Mouse (Mus musculus): Measurements from ENCODE around the gene Usb1.

Usb1 gene

GRCm38 (mm10) chr8:95346643-95347545 is 14.8 kb downstream of the Usb1 start:
- peaks cover 25% of the 10 kb centered on the region for H3K4me1 ChIP-seq (replicated peaks; ENCODE audit: low read depth, low read length)
- H3K4me3 ChIP-seq (replicated peaks; ENCODE audit: low read length): no peak overlapping the region
- no peaks in the 10 kb centered on the region for H3K9me3 ChIP-seq (ENCODE audit: low read length)
- H3K27me3 ChIP-seq (ENCODE audit: insufficient read depth, low read length): peaks cover 26% of the 10 kb centered on the region
- peaks cover 32% of the 10 kb centered on the region for H3K36me3 ChIP-seq (ENCODE audit: insufficient read depth, low read length)
- TF ChIP-seq NANOG (IDR thresholded peaks at IDR 0.05; ENCODE audit: borderline replicate concordance, low read length) (no peak), CTCF (conservative IDR thresholded peaks at IDR 0.05; ENCODE audit: low read length) (peak; percentile 61)

DNA sequence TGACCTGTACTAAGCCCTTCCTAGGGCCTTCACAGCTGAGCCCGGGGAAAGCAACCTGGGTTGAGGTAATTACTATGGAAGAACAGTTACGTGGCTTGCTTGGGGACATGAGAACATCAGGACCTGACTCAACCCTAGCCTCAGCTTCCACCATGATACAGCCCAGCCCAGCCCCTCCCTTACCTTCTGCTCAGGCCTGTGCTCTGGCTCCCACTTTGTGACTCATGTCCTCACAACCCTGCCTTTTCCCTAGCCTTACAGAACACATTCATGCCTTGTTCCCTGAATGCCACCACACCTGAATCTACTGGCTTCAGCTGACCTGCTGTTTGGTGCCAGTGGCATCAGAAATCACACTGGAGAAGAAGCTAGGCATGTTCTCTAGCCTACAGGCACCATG is 16.3 kb downstream of the Usb1 start:
- no peak for TF ChIP-seq NANOG (IDR thresholded peaks at IDR 0.05; ENCODE audit: borderline replicate concordance, low read length)
- no peak for TF ChIP-seq CTCF (conservative IDR thresholded peaks at IDR 0.05; ENCODE audit: low read length)
- TF ChIP-seq POU5F1 (IDR thresholded peaks at IDR 0.05; ENCODE audit: borderline replicate concordance, low read length): no peak
- H3K4me1 ChIP-seq (replicated peaks; ENCODE audit: low read depth, low read length): peaks cover 33% of the 10 kb centered on the region
- H3K9me3 ChIP-seq (ENCODE audit: low read length): no peaks in the 10 kb centered on the region
- no peak overlapping the region for H3K4me3 ChIP-seq (replicated peaks; ENCODE audit: low read length)
- peaks cover 41% of the 10 kb centered on the region for H3K27me3 ChIP-seq (ENCODE audit: insufficient read depth, low read length)
- peaks cover 27% of the 10 kb centered on the region for H3K36me3 ChIP-seq (ENCODE audit: insufficient read depth, low read length)

- Histone ChIP-seq H3K4me1 (replicated peaks; ENCODE audit: low read depth, low read length) (peaks cover 39% of the 10 kb centered on the region), H3K36me3 (ENCODE audit: insufficient read depth, low read length) (peaks cover 21% of the 10 kb centered on the region), H3K4me3 (replicated peaks; ENCODE audit: low read length) (no peak overlapping the region), H3K27me3 (ENCODE audit: insufficient read depth, low read length) (peaks cover 47% of the 10 kb centered on the region), H3K9me3 (ENCODE audit: low read length) (no peaks in the 10 kb centered on the region)
- TF ChIP-seq CTCF (conservative IDR thresholded peaks at IDR 0.05; ENCODE audit: low read length) (no peak), POU5F1 (IDR thresholded peaks at IDR 0.05; ENCODE audit: borderline replicate concordance, low read length) (no peak), NANOG (IDR thresholded peaks at IDR 0.05; ENCODE audit: borderline replicate concordance, low read length) (no peak)
Measured at GRCm38 (mm10) chr8:95348811-95349630, 16.9 kb downstream of the Usb1 start.

DNA sequence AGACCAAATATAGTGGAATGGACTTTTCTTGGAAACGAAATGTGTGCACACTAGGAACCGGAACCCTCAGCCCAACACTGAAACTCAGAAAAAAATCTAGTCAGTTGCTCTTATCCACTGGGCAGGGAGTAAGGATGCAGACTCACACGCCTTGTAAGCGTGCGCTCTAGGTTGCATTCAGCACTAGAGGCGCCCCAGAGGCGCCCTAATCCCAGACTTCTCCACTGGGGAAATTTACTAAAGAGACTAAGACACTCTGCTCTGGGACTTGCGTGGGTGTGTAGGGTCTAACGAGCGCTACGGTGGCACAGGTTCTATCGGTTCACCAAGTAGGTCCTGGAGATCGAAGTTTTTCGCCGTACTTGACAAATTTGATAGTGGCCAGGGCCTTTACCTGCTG is 19.4 kb downstream of the Usb1 start:
- peak overlapping the region; percentile 93 for H3K4me3 ChIP-seq (replicated peaks; ENCODE audit: low read length)
- TF ChIP-seq POU5F1 (IDR thresholded peaks at IDR 0.05; ENCODE audit: borderline replicate concordance, low read length) (no peak), NANOG (IDR thresholded peaks at IDR 0.05; ENCODE audit: borderline replicate concordance, low read length) (no peak), CTCF (conservative IDR thresholded peaks at IDR 0.05; ENCODE audit: low read length) (0 out of 2 replicates have a peak, but pooled peaks have one; percentile 5)
- H3K4me1 ChIP-seq (replicated peaks; ENCODE audit: low read depth, low read length): peaks cover 40% of the 10 kb centered on the region
- H3K9me3 ChIP-seq (ENCODE audit: low read length): no peaks in the 10 kb centered on the region
- H3K36me3 ChIP-seq (ENCODE audit: insufficient read depth, low read length): 0 out of 2 replicates have a peak, but pooled peaks cover under 1% of the 10 kb centered on the region
- H3K27me3 ChIP-seq (ENCODE audit: insufficient read depth, low read length): peaks cover 72% of the 10 kb centered on the region

DNA sequence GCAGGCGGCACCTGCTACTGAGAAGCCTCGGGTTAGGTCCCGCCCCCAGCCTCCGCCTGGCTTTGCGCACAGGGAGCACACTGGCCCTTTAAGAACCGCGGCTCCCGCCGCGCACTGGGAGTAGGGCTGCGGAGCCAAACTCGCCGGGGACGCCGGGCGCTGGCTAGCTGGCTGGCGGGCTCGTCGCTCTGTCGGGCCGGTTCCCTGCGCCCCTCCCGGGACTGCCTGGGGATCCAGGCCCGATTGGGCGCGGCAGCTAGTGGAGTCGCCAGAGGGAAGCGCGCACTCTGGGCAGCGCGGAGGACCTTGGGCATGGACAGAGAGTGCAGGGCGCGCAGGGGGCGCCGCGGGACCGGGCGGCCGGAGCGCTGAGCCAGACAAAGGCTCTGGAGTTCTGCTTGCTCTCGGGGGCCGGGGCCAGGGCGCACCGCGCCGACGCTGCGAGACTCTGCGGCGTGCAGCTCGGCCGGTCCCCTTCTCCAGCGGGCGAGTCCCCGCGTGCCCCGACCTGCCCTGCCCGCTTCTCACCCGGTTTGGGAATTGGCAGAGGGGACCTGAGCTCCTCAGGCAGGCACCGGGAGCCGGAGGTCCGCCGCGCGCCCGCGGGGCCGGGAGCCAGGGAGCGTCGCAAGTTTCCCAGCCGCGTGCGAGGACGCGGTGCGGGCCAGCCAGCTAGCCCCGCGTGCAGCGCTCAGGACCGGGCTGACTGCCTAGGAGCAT is 20.2 kb downstream of the Usb1 start, which contains the start of gene Mmp15:
Gene Mmp15 (plus strand): TSS at position 118 of the 720 bp plus-strand sequence.
- Histone ChIP-seq H3K36me3 (ENCODE audit: insufficient read depth, low read length) (no peaks in the 10 kb centered on the region), H3K4me3 (replicated peaks; ENCODE audit: low read length) (peak within 1 kb of the TSS; percentile 93), H3K27me3 (ENCODE audit: insufficient read depth, low read length) (peaks cover 77% of the 10 kb centered on the region), H3K4me1 (replicated peaks; ENCODE audit: low read depth, low read length) (peaks cover 45% of the 10 kb centered on the region), H3K9me3 (ENCODE audit: low read length) (no peaks in the 10 kb centered on the region)
- no peak for TF ChIP-seq POU5F1 (IDR thresholded peaks at IDR 0.05; ENCODE audit: borderline replicate concordance, low read length)
- TF ChIP-seq CTCF (conservative IDR thresholded peaks at IDR 0.05; ENCODE audit: low read length): no peak
- TF ChIP-seq NANOG (IDR thresholded peaks at IDR 0.05; ENCODE audit: borderline replicate concordance, low read length): no peak

DNA sequence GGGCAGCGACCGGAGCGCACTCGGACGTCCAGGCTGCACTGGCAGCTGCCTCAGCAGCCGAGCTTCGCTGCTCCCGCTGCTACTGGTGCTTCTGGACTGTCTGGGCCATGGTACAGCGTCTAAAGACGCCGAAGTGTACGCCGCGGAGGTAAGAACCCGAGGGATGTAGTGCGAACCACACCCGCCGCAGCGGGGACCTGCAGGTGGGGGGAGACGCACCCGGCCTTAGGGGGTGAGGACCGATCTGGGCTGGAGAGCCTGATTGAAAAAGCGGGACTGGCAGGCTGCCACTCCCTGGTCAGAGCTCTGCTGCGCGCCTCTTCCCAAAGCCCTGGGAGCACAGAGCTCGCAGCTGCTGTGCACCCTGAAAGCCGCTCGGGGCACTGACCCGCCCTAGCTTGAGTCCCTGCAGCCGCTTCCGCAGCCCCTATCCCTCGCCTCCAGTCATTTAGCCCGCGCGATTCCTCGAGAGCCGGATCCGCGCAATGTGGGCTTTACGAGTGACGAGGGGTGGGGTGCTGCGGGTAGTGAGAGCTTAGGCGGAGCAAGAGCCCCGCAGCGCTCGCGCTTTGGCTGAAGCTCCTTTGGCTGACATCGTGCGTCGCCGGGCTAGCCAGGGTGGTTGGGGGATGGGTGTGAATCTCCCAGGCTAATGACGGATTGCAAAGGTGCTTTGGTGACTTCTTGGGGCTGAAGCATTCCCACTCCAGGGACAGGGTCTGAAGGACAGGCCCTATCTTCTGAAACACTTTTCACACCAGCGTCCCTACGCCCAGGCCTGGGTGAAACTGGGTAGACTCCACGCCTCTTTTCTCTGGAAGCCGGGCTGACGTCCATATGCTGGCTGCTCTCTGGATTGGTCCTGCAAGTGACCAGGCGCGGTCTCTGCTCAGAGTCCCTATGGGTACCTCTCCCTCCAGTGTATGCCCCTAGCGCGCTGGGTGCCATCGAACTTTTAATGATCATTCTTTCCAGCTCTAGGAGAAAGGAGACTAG is 21.1 kb downstream of the Usb1 start:
- Histone ChIP-seq H3K9me3 (ENCODE audit: low read length) (no peaks in the 10 kb centered on the region), H3K4me3 (replicated peaks; ENCODE audit: low read length) (peak overlapping the region; percentile 93), H3K36me3 (ENCODE audit: insufficient read depth, low read length) (no peaks in the 10 kb centered on the region), H3K4me1 (replicated peaks; ENCODE audit: low read depth, low read length) (peaks cover 53% of the 10 kb centered on the region), H3K27me3 (ENCODE audit: insufficient read depth, low read length) (peaks cover 77% of the 10 kb centered on the region)
- no peak for TF ChIP-seq CTCF (conservative IDR thresholded peaks at IDR 0.05; ENCODE audit: low read length)
- TF ChIP-seq NANOG (IDR thresholded peaks at IDR 0.05; ENCODE audit: borderline replicate concordance, low read length): no peak
- no peak for TF ChIP-seq POU5F1 (IDR thresholded peaks at IDR 0.05; ENCODE audit: borderline replicate concordance, low read length)

DNA sequence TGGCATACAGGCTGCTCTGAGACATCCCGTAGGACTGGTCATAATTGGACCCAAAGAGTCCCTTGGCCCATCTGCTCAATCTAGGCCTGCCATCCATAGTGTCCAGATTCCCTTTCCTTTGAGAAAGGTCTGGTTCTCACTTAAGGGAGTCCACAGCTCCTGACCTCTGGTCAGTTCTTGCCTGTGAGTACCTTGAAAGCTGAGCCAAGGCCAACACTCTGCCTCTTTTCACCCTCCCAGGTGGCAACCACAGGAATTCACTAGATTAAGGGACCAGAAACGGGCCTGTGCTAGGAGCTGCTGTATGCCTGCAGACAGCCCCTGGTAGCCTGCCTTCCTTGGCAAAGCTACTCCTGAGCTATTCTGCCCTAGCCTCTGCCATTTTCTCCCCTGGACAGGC is 22.5 kb downstream of the Usb1 start:
- no peak for TF ChIP-seq POU5F1 (IDR thresholded peaks at IDR 0.05; ENCODE audit: borderline replicate concordance, low read length)

More for the DNA sequence above, 22.5 kb downstream of the Usb1 start:
- H3K9me3 ChIP-seq (ENCODE audit: low read length): no peaks in the 10 kb centered on the region
- no peak overlapping the region for H3K4me3 ChIP-seq (replicated peaks; ENCODE audit: low read length)
- peaks cover 56% of the 10 kb centered on the region for H3K4me1 ChIP-seq (replicated peaks; ENCODE audit: low read depth, low read length)
- no peaks in the 10 kb centered on the region for H3K36me3 ChIP-seq (ENCODE audit: insufficient read depth, low read length)
- H3K27me3 ChIP-seq (ENCODE audit: insufficient read depth, low read length): peaks cover 70% of the 10 kb centered on the region
